Mouse (Mus musculus): ENCODE measurements around the gene Ghrl. TPM values are rescaled to one million over a fixed set of nuclear protein-coding genes. Genes with fewer than 3 reads are reported as not detected.

The Ghrl gene
- polyA plus RNA-seq, 1 experiment from 2014 or later = 40.7 TPM

DNA sequence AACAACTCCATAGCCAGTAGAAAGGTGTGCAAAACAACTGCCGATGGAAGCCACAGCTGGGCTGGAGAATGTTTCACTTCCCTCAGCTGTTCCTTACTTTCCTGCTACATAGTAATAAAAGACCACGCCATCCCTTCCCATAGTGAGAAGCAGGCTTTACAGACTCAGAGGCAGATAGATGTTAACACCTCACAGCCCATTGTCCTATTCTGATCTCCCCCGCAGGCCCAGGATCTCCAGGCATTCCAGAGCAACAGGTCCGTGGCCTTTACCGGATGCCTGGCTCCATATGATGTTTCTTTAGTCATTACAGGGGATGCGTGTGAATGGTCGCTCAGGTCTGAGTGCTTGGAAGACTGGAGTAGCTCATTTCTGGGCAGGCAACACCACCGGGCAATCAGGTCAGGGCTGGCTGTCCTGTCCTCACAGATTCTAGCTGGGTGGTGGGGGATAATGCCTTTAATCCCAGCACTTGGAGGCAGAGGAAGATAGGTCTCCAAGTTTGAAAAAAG is 52.0 kb downstream of the Ghrl start:
- no peaks in the 10 kb centered on the region for H3K9me3 ChIP-seq (replicated peaks; ENCODE audit: control insufficient read depth, low read length)
- no peaks in the 10 kb centered on the region for H3K27me3 ChIP-seq (ENCODE audit: control insufficient read depth, insufficient read depth, low read length)
- 66% methylated on average over 8 of the region's 8 CpGs for WGBS
- no peaks in the 10 kb centered on the region for H3K36me3 ChIP-seq (ENCODE audit: control insufficient read depth, insufficient read depth, low read length)
- peak overlapping the region; percentile 43 for H3K27ac ChIP-seq (ENCODE audit: low read length)
- no peak for ATAC-seq (ENCODE audit: insufficient read depth, low FRiP score)
- no peak overlapping the region for H3K9ac ChIP-seq (ENCODE audit: low read length)
- no peak overlapping the region for H3K4me3 ChIP-seq (replicated peaks; ENCODE audit: low read length)
- H3K4me1 ChIP-seq (ENCODE audit: control insufficient read depth, insufficient read depth, low read length) = peaks cover 5% of the 10 kb centered on the region
- H3K4me2 ChIP-seq (ENCODE audit: low read depth, low read length) = no peak overlapping the region

Small RNA genes lying within 50 kb of the gene (microRNA-seq; reads per million reads assigned to microRNA genes)
- gene Mir7042 = not detected

Other genes with a start within 250 kb of the Ghrl start
- gene Il17rc, start 248.5 kb downstream of the Ghrl start, polyA plus RNA-seq (2015; fragmentation: Nextera tagmentation; extraction: Ambion mirVana) = 36.8 and 45.0 TPM in 2 replicates
- 22.9 and 23.9 TPM in 2 replicates for gene Creld1, start 236.6 kb downstream of the Ghrl start, polyA plus RNA-seq (2015; fragmentation: Nextera tagmentation; extraction: Ambion mirVana)
- gene Prrt3, start 217.9 kb downstream of the Ghrl start, polyA plus RNA-seq (2015; fragmentation: Nextera tagmentation; extraction: Ambion mirVana) = 0.19 and 0.52 TPM in 2 replicates
- gene Emc3, start 188.2 kb downstream of the Ghrl start, polyA plus RNA-seq (2015; fragmentation: Nextera tagmentation; extraction: Ambion mirVana) = 97.6 and 99.6 TPM in 2 replicates
- gene Fancd2, start 188.2 kb downstream of the Ghrl start, polyA plus RNA-seq (2015; fragmentation: Nextera tagmentation; extraction: Ambion mirVana) = 7.8 and 8.8 TPM in 2 replicates
- 0.18 TPM in 1 of 2 replicates, not detected in the other for gene Fancd2os, start 119.2 kb downstream of the Ghrl start, polyA plus RNA-seq (2015; fragmentation: Nextera tagmentation; extraction: Ambion mirVana)
- gene Brk1, start 115.1 kb downstream of the Ghrl start, polyA plus RNA-seq (2015; fragmentation: Nextera tagmentation; extraction: Ambion mirVana) = 204 and 207 TPM in 2 replicates
- 34.4 and 35.9 TPM in 2 replicates for gene Vhl, start 95.9 kb downstream of the Ghrl start, polyA plus RNA-seq (2015; fragmentation: Nextera tagmentation; extraction: Ambion mirVana)
- 9.3 and 12.0 TPM in 2 replicates for gene Irak2, start 81.4 kb downstream of the Ghrl start, polyA plus RNA-seq (2015; fragmentation: Nextera tagmentation; extraction: Ambion mirVana)
- 0.58 and 0.72 TPM in 2 replicates for gene Tatdn2, start 22.8 kb downstream of the Ghrl start, polyA plus RNA-seq (2015; fragmentation: Nextera tagmentation; extraction: Ambion mirVana)
- gene Sec13, start 20.9 kb upstream of the Ghrl start, polyA plus RNA-seq (2015; fragmentation: Nextera tagmentation; extraction: Ambion mirVana) = 244 TPM in 2 replicates